Mouse (Mus musculus) spleen, adult 18-20 months (tissue): Measurements from ENCODE around the gene Spsb2.

Experiments used
- DNase-seq, 2 experiments: peaks; one replicate each; pipeline ENCODE4 v3.0.0; 2022; ENCODE audit warnings: mixed read lengths in 2 of 2

Spsb2 gene

DNA sequence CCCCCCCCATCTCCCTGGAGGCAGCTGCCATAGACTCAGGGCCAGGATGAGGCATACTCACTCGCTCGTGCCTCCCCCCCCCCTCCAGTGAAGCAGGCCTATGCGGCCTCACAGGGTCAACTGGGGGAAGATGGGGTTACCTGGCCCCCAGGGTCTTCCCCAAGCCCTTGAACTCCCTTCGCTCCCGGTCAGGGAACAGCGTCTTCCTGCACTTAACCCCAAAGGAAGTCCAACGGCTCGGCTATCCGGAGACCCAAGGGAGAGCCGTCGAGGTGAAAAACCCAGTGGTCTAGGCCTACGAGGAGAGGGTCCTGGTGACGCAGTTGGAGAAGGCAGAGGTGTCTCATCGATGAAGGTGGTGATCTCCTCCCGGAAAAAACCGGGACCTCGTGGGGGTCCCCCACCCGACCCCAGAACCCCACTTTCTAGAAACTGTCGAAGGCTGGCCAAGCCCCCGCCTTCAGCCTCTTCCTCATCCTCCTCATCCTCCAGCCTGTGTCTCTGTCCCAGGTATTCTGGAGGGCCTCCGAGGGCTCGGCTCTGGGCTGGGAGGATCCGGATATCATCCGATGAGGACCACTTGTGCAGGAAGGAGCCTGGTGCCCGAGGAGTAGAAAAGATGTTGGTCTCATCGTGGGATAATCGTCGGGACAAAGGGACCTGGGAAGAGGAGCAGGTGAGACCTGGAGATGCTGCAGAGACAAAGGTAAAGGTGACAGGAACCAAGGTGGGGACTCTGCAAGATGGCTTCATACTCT is 50.3 kb downstream of the Spsb2 start:
- DNase-seq: no peak

DNA sequence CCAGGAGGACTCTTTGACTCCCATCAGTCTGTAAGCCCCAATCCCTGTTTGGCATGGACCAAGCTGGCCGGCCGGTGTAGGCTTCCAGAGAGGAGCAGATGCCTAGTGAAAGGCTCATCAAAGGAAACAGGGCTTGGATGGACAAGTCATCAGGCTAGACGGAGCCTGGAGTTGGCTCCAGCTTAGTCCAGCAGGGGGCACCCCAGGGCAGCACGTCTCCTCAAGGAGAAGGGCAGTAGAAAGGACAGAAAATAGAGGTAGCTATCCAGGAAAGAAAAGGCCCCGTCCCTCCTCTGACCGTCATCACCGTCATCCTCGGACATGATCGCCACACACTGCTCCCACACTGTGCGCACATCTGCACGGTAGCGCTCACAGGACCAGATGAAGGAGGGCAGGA is 51.3 kb downstream of the Spsb2 start:
- peak; percentile 65 to 89 for DNase-seq
